Mouse (Mus musculus) stomach, embryonic 15.5 days (tissue): ENCODE measurements at regions not wholly inside any gene's neighbourhood (a gene's known extent, or its start where the extent isn't known, plus 50 kb on each side); places are given as distances from the start of the nearest gene placed in this dataset. TPM values are rescaled to one million over a fixed set of nuclear protein-coding genes. Genes with fewer than 3 reads are reported as not detected.

Source experiments
- microRNA-seq: library from miRNA; unstranded; fragments of <30 nt; microRNA quantifications from one replicate; pipeline ENCODE4, GENCODE M21; 2016

Small RNA genes lying in the stretch of these regions (microRNA-seq; reads per million reads assigned to microRNA genes)
- not detected for gene Gm22118
